Mouse (Mus musculus) T-cell, adult 2 months (primary cell): Measurements from ENCODE around the gene Tiam1.
A peak's percentile ranks its signal among the peaks of the same experiment; 100 is the strongest.

Experiments
- DNase-seq: peaks from one replicate; pipeline ENCODE4 v3.0.0; 2022; ENCODE audit warnings: low spot score

Tiam1 gene

DNA sequence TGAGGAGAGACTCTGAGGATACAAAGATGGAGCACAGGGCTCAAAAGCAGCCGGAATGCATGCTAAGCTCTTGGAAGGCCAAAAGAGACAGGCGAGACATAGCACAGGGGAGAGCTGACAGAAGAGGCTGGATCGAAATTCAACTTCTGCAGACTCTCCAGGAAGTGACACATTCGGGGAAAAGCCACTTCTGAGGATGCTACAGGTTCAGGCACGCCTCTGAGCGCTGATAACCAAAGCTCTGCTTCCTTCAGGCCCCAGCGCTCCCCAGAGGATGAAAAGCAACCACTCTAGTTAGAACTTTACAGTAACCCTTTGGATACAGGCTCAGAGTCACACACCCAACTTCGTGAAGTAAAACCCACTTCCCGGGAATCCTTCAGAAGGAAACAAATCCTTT, 306.5 kb downstream of the Tiam1 start:
- DNase-seq, result peak; percentile 71

DNA sequence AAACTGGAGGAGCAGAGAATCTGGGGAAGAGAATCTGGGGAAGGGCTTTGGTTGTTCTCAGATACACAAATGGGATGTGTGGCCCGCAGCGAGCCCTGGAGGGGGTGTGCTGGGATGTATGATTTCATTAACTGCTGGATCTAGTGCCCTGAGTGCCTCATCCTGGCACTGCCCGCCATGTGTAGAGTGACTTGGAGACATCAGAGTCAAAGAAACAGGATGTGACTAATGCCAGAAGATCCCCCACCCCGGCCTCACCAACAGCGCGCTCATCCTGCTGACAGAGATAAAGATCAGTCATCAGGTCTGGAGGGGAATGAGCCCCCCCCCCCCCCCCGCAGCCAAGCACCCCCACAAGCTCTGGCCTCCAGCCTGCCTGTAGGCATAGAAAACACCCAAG, 308.0 kb downstream of the Tiam1 start:
- peak; percentile 66 for DNase-seq

DNA sequence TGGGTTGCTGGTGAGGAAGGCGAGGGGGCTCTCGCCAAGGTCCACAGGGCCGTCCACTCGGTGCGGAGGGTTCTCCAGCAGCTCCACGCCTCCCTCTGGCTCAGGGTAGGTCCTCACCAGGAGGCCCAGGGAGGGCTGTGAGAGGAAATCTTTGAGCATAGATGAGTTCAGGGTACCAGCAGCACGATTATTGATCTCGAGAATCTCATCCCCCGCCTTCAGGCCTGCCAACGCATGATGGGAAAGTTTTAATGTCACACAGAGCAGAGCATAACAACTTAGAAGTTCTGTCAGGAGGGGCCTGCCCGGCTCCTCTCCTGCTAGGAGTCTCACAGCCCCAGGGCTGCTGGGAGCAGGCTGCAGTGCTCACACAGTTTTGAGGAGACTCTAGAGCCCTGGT, 310.6 kb downstream of the Tiam1 start:
- no peak for DNase-seq

DNA sequence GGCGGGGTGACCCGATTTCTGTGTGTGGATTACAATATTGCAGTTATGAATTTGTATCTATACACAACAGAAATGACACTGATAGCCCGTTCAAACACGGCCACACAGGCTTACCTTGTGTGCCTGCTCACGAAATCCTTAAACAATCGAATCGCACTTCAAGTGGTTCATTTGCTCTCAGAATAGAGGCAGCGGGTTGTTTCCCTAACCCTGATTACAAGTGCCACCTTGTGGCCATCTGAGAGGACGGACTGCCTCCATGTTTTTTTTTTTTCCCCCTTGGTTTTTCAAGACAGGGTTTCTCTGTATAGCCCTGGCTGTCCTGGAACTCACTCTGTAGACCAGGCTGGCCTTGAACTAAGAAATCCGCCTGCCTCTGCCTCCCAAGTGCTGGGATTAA, 312.4 kb downstream of the Tiam1 start:
- DNase-seq, result peak; percentile 37

DNA sequence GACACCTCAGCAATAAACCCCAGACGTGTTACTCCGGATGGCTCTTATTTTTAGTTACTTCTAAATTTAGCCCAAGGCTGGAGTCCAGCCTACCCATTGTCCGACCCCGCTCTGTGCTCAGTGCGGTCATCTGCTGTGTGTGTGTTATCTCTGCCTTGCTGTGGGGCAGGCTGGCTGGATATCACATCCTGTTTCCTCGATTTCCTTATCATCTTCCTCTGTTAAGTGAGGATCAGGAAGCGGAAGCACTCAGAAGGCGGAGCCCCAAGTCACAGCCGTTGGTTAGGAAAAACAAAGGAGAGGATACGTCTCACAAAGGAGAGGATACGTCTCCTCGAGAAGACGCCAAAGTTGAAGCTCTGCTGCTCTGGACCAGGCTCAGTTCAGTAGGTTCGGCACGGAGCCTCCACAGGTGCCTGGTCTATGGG, 313.3 kb downstream of the Tiam1 start:
- no peak for DNase-seq

DNA sequence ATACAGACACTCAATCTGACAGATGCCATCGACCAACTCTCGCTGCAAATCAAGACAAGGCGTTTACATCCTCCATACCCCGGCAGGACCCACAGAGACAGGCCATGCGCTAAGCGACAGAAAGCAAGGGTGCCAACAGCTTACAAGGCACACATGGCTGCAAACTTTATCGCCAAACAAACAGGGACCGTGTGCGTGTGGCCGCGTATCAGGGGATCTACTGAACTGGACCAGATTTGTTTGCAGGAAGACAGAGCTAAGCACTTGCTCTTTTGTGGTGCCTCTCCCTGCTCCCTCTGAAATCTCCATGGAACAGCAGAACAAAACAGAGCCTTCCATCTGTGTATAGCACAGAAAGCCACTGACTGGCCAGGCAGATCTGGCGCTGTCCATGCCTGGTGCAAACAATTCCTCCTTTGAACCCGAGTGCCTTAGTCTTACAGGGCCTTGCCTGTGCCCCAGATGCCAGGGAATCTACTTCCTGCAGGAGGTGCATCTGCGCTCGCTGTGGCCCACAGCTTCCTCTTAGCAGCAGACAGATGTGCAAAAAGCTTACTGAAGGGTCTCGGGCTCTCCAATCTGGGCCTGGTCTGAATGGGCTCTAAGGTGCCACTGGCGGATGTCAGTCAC, 316.0 kb downstream of the Tiam1 start:
- DNase-seq, result peak; percentile 18

DNA sequence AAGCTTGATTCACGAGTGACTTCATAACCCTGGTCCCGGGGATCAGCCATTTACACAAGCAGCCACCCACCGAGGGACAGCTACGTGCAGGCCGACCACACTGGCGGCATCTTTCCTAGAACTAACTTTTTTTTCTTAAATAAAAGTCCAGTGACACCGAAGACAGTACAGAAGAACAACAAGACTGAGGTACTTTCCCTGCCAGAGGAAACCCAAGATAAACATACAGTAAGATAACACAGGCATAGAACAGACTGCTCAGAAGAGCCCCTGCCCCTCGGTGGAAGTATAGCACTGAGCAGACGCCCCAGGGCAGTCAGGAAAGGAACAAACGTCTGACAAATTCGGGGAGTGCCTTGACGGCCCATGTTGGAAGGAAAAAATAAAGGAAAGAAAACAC, 317.7 kb downstream of the Tiam1 start:
- no peak for DNase-seq

DNA sequence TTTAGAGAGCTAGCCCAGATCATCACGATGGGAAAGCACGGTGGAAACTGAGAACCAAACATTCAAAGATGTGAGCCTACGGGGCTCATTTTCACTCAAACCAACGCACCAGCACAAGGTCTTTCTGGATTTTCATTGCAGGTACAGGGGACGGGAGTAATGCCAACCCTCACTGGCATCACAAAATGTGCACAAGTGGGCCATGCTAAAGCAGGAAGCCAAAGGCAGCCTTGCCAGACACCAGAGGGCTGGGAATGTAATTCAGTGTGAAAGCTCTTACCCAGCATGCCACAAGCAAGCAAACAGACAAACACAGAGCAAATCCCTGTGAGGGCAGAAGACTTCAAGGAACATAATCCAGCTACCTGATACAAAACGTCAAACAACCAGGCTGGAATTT, 320.7 kb downstream of the Tiam1 start:
- no peak for DNase-seq

DNA sequence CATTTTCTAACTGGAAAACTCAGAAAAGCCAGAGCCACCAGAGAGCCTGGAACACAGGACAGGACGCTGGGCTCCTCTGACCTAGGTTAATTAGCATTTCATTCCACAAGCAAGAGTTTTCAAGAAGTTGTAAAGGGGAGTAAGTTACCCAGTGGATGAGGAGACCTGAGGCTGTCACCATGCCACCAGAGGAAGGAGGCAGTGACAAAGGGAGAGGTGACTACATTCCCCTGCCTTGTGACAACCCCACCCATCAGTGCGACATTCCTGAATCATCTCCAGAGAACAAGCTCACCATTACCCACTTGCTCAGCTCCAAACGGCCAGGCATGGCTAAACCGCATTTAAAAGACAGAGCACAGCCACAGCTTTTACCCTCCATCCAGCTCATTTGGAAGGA, 324.9 kb downstream of the Tiam1 start:
- DNase-seq, result no peak

DNA sequence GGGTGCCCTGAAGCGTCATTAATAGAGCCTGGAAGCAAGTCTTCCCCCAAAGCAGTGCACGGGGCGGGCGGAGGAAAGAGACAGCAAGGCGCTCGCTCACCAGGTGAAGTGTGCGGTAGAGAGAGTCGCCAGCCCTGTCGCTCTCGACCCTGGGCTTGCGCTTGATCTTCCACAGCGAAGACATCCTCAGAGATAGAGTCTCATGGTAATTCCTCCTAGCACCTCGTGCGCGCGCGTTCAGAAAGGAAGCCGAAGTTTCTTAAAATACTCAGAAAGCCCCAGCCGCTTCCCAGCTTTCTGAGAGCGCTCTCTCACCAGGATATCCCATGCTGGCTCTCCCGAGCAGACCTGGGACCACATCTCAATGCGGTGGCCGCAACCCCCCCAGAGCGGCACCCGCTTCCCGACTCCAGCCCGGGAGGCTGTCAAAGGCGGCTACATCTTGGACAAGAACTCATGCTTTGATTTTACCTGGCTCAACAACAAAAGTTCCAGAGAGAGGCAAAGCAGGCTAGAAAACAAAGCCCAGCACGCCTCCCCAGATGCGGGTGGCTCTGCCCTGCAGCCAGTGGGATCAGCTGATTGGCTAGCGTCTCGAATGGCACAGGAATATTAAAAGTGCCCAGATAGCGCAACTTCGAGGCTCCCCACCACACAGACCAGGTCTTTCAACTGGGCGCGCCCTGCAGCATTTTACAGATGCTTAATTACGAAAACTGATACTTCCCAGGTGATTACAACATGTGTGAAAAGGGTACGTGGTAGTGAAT, 325.5 kb downstream of the Tiam1 start:
- DNase-seq, result no peak

DNA sequence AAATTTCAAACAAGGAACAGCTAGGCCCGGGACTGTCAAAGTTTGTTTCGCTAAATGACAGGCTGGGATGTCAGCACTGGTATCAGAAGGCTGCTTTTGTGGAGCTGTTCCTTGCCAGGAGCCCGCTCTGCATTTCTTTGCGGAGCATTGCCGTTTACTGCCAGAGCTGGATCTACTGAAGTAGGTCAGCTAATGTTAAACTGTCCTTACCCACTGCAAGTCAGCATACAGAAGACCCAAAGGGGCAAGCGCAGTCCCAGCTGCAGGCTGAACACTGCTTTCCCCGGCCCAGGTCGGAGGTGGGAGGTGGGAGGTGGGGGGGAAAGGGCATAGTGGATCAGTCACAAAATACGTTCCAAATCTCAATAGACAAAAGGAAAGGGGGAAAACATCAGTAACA, 326.3 kb downstream of the Tiam1 start:
- no peak for DNase-seq

DNA sequence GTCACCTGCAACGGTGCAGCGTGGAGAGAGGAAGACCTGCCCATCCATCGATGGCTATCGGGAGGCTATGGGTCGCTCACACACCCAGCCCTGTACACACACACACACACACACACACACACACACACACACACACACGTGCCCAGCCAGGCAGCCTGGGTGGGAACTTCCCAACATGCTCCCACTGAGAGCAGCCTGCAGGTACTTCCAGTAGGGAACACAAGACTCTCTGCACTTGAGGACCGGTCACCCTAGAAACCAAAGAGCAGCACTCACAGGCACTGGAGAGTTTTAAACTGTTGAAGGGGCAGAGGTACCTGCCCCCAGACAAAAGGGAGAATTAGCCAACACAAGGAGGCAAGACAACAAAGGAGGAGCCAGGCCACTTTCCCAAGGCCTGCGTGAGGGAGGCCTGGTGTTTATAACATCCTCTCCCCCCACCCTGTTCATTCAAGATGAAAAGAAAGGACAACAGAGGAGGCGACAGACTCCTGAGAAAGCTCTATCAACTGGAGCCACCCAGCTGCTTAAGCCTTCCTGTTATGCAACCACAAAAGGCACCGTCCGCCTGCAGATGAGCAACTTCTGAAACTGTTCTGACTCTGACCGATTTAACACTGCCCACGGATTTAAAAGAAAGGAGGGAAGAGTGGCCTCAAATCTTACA, 326.9 kb downstream of the Tiam1 start:
- DNase-seq, result no peak

DNA sequence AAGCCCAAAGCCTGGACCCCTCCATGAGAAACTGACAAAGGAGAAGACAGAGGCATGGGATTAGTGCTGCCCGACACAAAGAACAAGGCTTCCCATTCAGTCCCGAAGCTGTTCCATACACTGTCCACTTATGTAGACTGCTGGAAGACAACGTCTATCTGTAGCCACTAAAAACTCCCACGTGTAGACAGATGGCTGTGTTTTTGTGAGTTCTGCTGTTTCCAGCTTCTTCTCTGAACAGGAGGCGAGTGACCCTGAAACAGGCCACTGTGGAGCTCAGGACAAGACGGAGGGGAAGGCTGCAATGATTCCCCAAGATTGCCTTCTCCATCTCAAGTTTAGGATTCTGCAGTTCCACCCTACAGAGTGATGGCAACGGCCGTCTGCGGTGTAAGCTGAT, 330.0 kb downstream of the Tiam1 start:
- no peak for DNase-seq

DNA sequence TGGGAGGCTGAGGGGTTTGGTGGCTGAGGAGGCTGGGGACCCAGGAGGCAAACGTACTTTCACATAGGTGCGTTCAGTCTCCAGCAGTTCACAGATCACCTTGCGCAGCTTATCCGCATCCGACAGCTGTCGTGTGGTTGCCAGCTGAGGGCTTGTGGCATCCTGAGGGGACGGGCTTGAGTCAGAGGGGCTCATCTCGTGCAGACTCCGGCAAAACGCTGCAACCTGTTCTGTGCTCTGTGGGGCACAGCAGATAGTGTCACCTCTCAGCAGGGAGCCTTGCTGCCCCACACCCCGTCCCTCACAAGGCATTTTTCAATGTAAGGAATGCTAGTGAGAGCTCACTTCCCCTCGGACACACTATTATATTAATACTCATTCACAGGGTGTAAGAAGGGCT, 330.7 kb downstream of the Tiam1 start:
- no peak for DNase-seq

DNA sequence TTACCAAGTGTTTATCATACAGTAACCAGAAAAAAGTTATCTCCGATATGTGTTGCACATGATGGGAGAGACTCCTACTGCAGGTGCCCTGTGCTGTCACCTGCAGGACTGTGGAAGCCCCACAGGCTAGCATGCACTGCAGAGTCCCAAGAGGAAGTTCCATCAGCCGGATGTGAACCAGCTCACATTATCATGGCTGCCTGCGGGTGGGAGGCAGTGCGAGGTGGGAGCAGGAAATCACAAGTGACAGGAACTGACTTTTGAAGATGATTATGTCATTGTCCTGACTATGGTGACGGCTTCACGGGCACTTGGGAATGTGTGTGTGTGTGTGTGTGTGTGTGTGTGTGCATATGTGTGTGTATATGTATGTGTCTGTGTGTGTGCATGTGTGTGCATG, 333.2 kb downstream of the Tiam1 start:
- no peak for DNase-seq

DNA sequence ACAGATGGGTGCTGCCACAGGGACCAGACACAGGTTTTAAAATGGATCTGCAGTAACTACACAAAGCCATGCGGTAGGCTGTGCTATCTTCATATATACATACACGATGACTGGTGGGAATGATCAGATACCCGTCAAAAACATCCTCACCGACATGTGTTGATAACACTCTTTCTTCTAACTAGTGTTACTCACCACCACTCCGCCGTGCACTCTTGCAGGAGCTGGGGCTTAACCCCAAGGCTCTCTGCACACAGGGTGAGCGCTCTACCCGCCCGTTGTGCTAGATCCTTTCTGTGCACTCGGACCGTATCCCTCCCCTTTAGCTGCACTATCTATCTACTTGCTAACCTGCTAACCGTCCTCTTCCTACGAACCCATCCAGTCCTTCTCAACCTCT, 335.4 kb downstream of the Tiam1 start:
- DNase-seq, result no peak

DNA sequence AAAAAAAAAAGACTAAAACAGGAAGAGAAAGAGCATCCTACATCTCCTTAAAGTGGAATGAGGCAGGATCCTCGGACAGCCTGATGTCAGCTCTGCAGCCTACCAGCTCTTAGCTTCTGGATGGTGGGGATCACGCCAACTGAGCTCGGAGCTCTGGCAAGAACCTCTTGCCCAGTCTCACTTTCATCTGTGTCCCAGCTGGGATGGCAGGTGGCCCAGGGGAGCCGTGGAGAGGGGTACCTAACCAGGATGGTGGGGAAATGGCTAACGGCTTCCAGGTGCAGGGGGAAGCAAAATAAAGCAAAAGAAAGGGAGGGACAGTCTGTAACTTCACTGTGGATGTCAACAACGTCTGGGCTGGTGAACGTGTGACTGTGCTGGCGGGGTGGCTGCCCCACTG, 337.6 kb downstream of the Tiam1 start:
- DNase-seq, result no peak

DNA sequence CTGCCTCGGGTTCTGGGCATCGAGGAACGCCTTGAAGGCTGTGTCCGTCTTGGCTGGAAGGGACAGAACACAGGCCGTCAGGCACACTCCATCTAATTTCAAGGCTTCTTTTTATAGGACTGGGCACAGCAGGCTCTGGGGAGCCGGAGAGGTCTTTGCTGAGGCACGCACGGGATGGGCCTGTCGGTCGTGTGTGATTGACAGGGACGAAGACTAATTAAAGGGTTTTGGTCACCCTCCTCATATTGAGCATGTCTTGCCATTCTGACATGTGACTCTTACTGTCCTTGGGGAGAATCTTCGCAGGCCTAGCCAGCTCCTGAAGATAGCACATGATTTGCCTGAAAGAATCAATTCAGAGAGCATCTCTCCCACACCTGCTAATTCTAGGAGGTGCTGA, 338.4 kb downstream of the Tiam1 start:
- no peak for DNase-seq

DNA sequence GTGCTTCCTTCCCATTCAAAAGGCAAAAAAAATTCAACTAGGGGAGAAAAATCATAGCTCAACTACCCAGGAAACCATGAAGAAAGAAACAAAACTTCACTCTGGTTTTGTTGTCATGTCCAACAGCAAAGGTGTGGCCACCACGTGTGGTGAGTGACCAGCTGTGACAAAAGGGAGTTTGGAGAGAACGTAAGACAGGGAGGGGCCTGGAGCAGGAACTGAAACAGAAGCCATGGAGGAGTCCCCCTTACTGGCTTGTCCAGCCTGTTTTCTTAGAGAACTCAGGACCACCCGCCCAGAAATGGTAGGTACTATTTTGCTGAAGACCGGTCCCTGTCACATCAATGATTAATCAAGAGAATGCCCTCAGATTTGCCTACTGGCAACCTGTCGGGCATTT, 342.1 kb downstream of the Tiam1 start:
- no peak for DNase-seq

DNA sequence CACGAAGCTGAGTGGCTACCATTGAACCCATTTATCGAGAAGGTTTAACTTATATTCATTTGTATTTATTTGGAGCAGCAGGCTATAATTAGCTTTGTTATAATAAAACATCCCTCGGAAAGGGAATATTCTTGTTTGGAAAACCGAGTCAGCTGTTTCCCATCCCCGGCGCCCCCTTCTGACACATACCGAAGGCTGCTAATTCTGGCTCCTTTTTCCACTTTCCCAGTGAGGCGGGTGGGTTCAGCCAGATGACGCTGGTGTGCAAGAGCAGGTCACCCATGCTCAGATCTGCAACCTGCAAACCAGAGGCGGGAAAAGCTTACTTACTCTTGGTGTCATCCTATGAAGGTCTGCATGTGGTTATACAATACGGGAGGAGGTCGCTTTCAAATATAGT, 343.8 kb downstream of the Tiam1 start:
- no peak for DNase-seq

DNA sequence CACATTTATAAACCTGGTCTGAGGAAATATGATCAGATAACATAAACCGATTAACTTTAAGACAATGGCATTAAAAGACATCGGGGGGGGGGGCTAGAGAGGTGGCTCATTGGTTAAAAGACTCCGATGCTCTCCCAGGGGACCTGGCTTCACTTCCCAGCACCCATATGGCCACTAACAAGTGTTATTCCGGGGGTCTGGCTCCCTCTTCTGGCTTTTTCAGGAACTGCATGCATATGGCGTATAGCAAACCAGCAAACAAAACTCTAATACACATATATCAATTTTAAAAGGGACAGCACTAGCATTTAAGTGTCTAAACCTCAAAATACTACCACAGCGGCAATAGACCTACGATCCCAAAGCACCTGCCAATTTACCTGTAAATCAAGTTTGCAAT, 347.0 kb downstream of the Tiam1 start:
- DNase-seq, result no peak

DNA sequence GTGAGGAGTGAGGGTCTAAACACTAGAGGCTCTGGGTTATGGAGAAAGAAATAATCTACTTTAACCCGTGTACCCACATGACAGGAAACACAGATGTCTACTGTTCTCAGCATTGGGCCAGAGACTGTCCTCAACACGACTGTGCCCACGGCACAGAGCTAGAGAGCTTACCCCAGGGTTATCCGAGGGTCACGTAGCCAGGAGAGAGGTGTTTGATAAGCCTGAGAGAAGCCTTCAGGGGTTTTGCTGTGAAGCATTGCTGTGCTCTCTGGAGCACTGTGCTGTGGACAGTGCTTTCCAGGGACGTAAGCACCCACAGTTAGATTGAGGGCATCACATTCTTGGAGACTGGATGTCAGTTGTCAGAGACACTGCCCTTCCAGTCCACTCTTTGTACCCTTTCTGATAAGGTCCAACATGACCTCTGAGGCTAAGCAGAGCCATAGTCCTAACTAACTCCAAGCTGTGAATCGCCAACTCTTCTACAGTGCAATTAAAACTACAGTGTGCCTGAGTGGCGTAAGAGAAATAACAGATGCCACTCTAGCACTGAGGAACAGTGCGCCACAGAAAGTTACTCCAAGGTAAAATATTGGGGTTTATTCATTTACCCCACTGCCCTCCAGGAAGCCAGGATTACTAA, 353.7 kb downstream of the Tiam1 start:
- DNase-seq, result no peak

DNA sequence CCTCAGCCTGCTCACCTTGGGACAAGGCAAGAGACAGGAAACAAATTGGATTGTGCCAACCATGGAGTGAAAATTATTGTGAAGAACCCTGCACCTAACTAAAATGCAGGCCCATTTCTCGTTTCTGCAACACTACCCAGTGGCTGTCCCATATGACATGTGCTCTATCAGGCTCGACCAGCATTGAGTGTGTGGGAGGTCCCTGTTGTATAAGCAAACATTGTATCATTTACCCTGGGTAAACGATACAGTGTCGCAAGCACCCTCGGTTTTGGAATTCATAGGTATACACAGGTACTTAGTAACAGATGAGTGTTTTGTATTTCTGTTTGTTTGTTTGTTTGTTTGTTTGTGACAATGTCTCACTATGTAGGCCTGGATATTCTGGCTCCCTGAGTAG, 357.8 kb downstream of the Tiam1 start:
- DNase-seq, result no peak
